Mouse (Mus musculus) thymus, postnatal 25 days (tissue): ENCODE results near the gene Gm5737.

Experiments used
- DNase-seq: peaks from one replicate; pipeline ENCODE4 v3.0.0; 2022

Gene Gm5737

DNA sequence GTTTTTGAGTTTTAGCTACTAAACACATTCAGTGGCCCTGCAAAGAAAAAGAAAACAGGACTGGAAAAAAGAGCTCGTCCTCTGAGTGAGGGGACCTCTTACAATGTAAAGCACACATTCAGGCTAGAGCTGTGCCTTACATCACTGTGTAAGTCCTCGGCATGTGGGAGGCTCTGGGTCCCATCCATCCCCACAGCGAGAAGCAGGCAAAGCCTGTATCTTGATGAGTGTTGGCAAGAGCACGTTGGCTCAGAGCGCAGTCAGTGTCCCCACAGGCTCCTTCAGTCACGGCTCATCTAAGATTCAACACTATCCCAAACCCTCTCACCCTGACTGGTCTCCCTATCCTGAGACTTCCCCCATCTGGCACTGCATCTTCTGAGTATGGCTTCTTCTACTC lies 66.1 kb downstream of the Gm5737 start:
- no peak for DNase-seq

DNA sequence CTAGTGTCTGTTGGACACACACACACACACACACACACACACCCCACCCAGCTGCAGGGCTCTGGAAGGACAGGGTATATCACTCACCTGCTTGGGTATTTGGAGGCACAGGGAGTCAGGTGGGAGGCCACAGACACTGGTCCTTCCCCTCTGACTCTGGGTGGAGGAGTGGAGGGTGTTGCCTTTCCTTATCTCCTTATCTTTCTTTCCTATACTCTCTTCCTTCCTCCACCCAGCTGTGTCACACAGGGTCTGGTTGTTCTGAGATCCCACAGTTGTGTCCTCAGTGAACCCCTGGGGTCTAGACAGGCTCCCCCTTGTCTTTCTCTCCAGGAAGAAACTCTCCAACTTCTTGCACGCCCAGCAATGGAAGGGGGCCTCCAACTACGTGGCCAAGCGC lies 67.8 kb downstream of the Gm5737 start:
- no peak for DNase-seq

DNA sequence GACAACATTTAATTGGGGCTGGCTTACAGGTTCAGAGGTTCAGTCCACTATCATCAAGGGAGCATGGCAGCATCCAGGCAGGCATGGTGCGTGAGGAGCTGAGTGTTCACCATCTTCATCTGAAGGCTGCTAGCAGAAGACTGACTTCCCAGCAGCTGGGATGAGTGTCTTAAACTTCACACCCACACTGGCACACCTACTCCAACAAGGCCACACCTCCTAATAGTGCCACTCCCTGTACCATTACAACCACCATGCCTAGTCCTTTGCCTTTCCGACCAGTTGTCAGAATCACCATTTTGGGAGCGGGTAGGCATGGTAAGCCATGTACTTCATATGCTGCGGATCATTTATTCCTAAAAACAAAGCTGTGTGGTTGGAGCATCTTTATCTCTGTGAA lies 68.6 kb downstream of the Gm5737 start:
- no peak for DNase-seq
